8 mouse cellular contexts compared by ENCODE assay signal in the genomic region with DNA sequence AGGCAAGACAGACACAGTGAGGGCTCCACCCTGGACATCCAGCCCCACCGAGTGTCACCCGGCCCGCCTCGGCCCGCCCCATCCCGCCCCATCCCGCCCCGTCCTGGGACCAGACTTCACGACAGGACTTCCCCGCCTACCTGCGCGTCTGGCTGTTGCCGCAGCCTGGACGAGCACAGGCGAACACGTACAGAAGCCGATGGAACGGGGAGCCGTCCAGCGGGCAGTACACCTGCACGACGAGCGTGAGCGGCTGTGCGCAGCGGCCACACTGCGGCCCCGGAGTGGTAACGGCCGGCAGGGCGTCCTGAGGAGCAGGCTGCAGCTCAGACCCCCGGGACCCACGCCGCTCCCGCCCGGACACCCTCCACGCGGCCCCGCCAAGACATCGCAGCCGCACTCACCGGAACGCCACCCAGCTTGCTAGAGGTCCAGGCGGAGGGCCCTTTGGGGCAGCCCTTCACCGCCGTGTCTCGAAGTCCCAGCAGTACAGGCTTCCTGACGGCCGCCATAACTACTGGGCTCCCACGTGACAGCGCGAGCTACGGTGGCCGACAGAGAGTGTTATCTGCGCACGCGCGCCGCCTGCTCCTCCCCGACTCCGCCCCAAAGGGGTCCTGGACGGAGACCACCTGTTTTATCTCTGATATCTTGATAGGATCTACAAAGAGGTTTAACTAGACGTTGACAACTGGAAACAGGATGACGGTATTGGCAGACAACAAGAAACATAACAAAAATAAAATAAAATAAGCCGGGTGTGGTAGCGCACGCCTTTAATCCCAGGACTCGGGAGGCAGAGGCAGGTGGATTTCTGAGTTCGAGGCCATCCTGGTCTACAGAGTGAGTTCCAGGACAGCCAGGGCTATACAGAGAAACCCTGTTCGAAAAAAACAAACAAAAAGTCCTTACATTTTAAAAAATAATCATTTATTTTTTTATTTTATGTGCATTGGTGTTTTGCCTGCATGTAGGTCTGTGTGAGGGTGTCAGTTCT. TPM values are rescaled to one million over a fixed set of nuclear protein-coding genes. Genes with fewer than 3 reads are reported as not detected.
A peak's percentile ranks its signal among the peaks of the same experiment; 100 is the strongest.
DNase-seq lines count a peak whose midpoint lies in the region; ATAC-seq lines count a peak whose summit lies in the region.

A gene (minus strand): TSS at position 530 of the 997 bp plus-strand sequence.

- H3K9me3 ChIP-seq in megakaryocyte, embryonic 14.5 days, result no peaks in the 10 kb centered on the region

- ATAC-seq in common myeloid progenitor, adult 5-6 weeks (replicated peaks; ENCODE audit: low read depth, poor library complexity, severe bottlenecking), result peak; percentile 91

- peaks cover 28% of the 10 kb centered on the region for H3K4me1 ChIP-seq in megakaryocyte, embryonic 14.5 days

- H3K27me3 ChIP-seq in megakaryocyte, embryonic 14.5 days (replicated peaks), result no peaks in the 10 kb centered on the region

- peak within 1 kb of the TSS; percentile 100 for H3K4me3 ChIP-seq in megakaryocyte, embryonic 14.5 days (replicated peaks)

- peak; percentile 96 for DNase-seq in ZHBTc4 (ENCODE audit: low read depth, low spot score)
- peak; percentile 70 to 83 for DNase-seq in gastrocnemius, adult 8-10 months (ENCODE audit: low spot score in 2 of 2)
- DNase-seq in hindlimb bud, embryonic 11.5 days (ENCODE audit: extremely low spot score, low read depth, low spot score), result peak; percentile 62
- DNase-seq in left cerebral cortex, adult 8-10 months (ENCODE audit: low spot score in 2 of 2), result peak; percentile 87 to 88
- peak; percentile 96 to 97 for DNase-seq in right cerebral cortex, postnatal 10 days (ENCODE audit: low spot score in 2 of 2)
- DNase-seq in urinary bladder, postnatal 25 days (ENCODE audit: low spot score), result peak; percentile 96

- H3K36me3 ChIP-seq in megakaryocyte, embryonic 14.5 days (replicated peaks; ENCODE audit: low read length), result peaks cover 38% of the 10 kb centered on the region

RNA-seq across cellular contexts. Expression of the gene that starts here (rescaled TPM):
- 40.1 and 55.1 TPM in 2 replicates for total RNA-seq in common myeloid progenitor, adult 5-6 weeks (2017)
- total RNA-seq in gastrocnemius, adult 8-10 months (2022), result 10 to 100 TPM; 13.0 to 18.6 (median 16.9) TPM
- 10 to 100 TPM; 22.3 to 25.5 (median 24.2) TPM for total RNA-seq in left cerebral cortex, adult 8-10 months (2022)
- 4.0 and 6.7 TPM in 2 replicates for polyA plus RNA-seq in megakaryocyte, embryonic 14.5 days (2012; ENCODE audit: insufficient read depth, low replicate concordance)

Comparison
In these comparisons a context has a peak if more than half of its experiments do, and no peak if none do; other contexts are left out.
1. Peak in every context shown above with its lines: DNase-seq, ATAC-seq and H3K4me3 ChIP-seq.